Mouse (Mus musculus): ENCODE measurements around the gene Dysf. TPM values are rescaled to one million over a fixed set of nuclear protein-coding genes. Genes with fewer than 3 reads are reported as not detected.
A peak's percentile ranks its signal among the peaks of the same experiment; 100 is the strongest.

The Dysf gene
- polyA plus RNA-seq, 1 experiment from 2014 or later = 4.9 TPM

- H3K36me3 ChIP-seq (ENCODE audit: control insufficient read depth, insufficient read depth, low read length) = no peaks in the 10 kb centered on the region
- no peaks in the 10 kb centered on the region for H3K4me1 ChIP-seq (replicated peaks; ENCODE audit: control insufficient read depth, insufficient read depth, low read length)
- ATAC-seq (ENCODE audit: low FRiP score) (no peak), DNase-seq (ENCODE audit: low spot score) (no peak)
- no peak overlapping the region for H3K4me3 ChIP-seq (ENCODE audit: low read depth, low read length)
- 80% methylated on average over 12 of the region's 13 CpGs for WGBS
- no peaks in the 10 kb centered on the region for H3K9me3 ChIP-seq (ENCODE audit: control insufficient read depth, low read length)
- no peaks in the 10 kb centered on the region for H3K27me3 ChIP-seq (ENCODE audit: control insufficient read depth, insufficient read depth, low read length)
- no peak overlapping the region for H3K27ac ChIP-seq (ENCODE audit: low read depth, low read length)
- H3K4me2 ChIP-seq (replicated peaks; ENCODE audit: low read depth, low read length) = no peak overlapping the region
- H3K9ac ChIP-seq (ENCODE audit: low read depth, low read length) = no peak overlapping the region
Measured at GRCm38 (mm10) chr6:84147206-84148004, 139.0 kb downstream of the Dysf start.

- H3K27ac ChIP-seq (ENCODE audit: low read depth, low read length) = no peak overlapping the region
- no peaks in the 10 kb centered on the region for H3K27me3 ChIP-seq (ENCODE audit: control insufficient read depth, insufficient read depth, low read length)
- no peaks in the 10 kb centered on the region for H3K4me1 ChIP-seq (replicated peaks; ENCODE audit: control insufficient read depth, insufficient read depth, low read length)
- DNase-seq (ENCODE audit: low spot score) (peak; percentile 14), ATAC-seq (ENCODE audit: low FRiP score) (no peak)
- H3K9ac ChIP-seq (ENCODE audit: low read depth, low read length) = no peak overlapping the region
- whole genome bisulfite sequencing = 83% methylated on average over 6 of the region's 6 CpGs
- no peak overlapping the region for H3K4me3 ChIP-seq (ENCODE audit: low read depth, low read length)
- H3K4me2 ChIP-seq (replicated peaks; ENCODE audit: low read depth, low read length) = no peak overlapping the region
- no peaks in the 10 kb centered on the region for H3K36me3 ChIP-seq (ENCODE audit: control insufficient read depth, insufficient read depth, low read length)
- H3K9me3 ChIP-seq (ENCODE audit: control insufficient read depth, low read length) = no peaks in the 10 kb centered on the region
Measured at GRCm38 (mm10) chr6:84148470-84148869, 140.1 kb downstream of the Dysf start.

- no peak for ATAC-seq (ENCODE audit: low FRiP score)
- Histone ChIP-seq H3K9ac (ENCODE audit: low read depth, low read length) (no peak overlapping the region), H3K4me3 (ENCODE audit: low read depth, low read length) (no peak overlapping the region), H3K27me3 (ENCODE audit: control insufficient read depth, insufficient read depth, low read length) (no peaks in the 10 kb centered on the region), H3K27ac (ENCODE audit: low read depth, low read length) (no peak overlapping the region), H3K4me2 (replicated peaks; ENCODE audit: low read depth, low read length) (no peak overlapping the region), H3K9me3 (ENCODE audit: control insufficient read depth, low read length) (no peaks in the 10 kb centered on the region), H3K4me1 (replicated peaks; ENCODE audit: control insufficient read depth, insufficient read depth, low read length) (no peaks in the 10 kb centered on the region), H3K36me3 (ENCODE audit: control insufficient read depth, insufficient read depth, low read length) (no peaks in the 10 kb centered on the region)
- DNase-seq (ENCODE audit: low spot score) = no peak
- 87% methylated on average over 2 of the region's 2 CpGs for whole genome bisulfite sequencing
Measured at GRCm38 (mm10) chr6:84154508-84154907, 146.1 kb downstream of the Dysf start.

- Histone ChIP-seq H3K4me2 (replicated peaks; ENCODE audit: low read depth, low read length) (no peak overlapping the region), H3K27ac (ENCODE audit: low read depth, low read length) (no peak overlapping the region), H3K27me3 (ENCODE audit: control insufficient read depth, insufficient read depth, low read length) (no peaks in the 10 kb centered on the region), H3K4me3 (ENCODE audit: low read depth, low read length) (no peak overlapping the region), H3K4me1 (replicated peaks; ENCODE audit: control insufficient read depth, insufficient read depth, low read length) (no peaks in the 10 kb centered on the region), H3K9me3 (ENCODE audit: control insufficient read depth, low read length) (no peaks in the 10 kb centered on the region), H3K36me3 (ENCODE audit: control insufficient read depth, insufficient read depth, low read length) (no peaks in the 10 kb centered on the region), H3K9ac (ENCODE audit: low read depth, low read length) (no peak overlapping the region)
- ATAC-seq (ENCODE audit: low FRiP score) (no peak), DNase-seq (ENCODE audit: low spot score) (no peak)
- WGBS = 86% methylated on average over 3 of the region's 3 CpGs
Measured at GRCm38 (mm10) chr6:84155765-84156164, 147.4 kb downstream of the Dysf start.

- Histone ChIP-seq H3K9ac (ENCODE audit: low read depth, low read length) (no peak overlapping the region), H3K4me3 (ENCODE audit: low read depth, low read length) (no peak overlapping the region), H3K4me1 (replicated peaks; ENCODE audit: control insufficient read depth, insufficient read depth, low read length) (no peaks in the 10 kb centered on the region), H3K4me2 (replicated peaks; ENCODE audit: low read depth, low read length) (no peak overlapping the region), H3K36me3 (ENCODE audit: control insufficient read depth, insufficient read depth, low read length) (no peaks in the 10 kb centered on the region), H3K27ac (ENCODE audit: low read depth, low read length) (no peak overlapping the region), H3K9me3 (ENCODE audit: control insufficient read depth, low read length) (no peaks in the 10 kb centered on the region), H3K27me3 (ENCODE audit: control insufficient read depth, insufficient read depth, low read length) (no peaks in the 10 kb centered on the region)
- DNase-seq (ENCODE audit: low spot score) (no peak), ATAC-seq (ENCODE audit: low FRiP score) (no peak)
- 69% methylated on average over 4 of the region's 4 CpGs for WGBS
Measured at GRCm38 (mm10) chr6:84156481-84157025, 148.2 kb downstream of the Dysf start.

- Histone ChIP-seq H3K9ac (ENCODE audit: low read depth, low read length) (no peak overlapping the region), H3K4me1 (replicated peaks; ENCODE audit: control insufficient read depth, insufficient read depth, low read length) (no peaks in the 10 kb centered on the region), H3K4me2 (replicated peaks; ENCODE audit: low read depth, low read length) (no peak overlapping the region), H3K4me3 (ENCODE audit: low read depth, low read length) (no peak overlapping the region), H3K36me3 (ENCODE audit: control insufficient read depth, insufficient read depth, low read length) (no peaks in the 10 kb centered on the region), H3K27me3 (ENCODE audit: control insufficient read depth, insufficient read depth, low read length) (no peaks in the 10 kb centered on the region), H3K27ac (ENCODE audit: low read depth, low read length) (no peak overlapping the region), H3K9me3 (ENCODE audit: control insufficient read depth, low read length) (no peaks in the 10 kb centered on the region)
- 94% methylated on average over 4 of the region's 4 CpGs for WGBS
- no peak for ATAC-seq (ENCODE audit: low FRiP score)
- DNase-seq (ENCODE audit: low spot score) = no peak
Measured at GRCm38 (mm10) chr6:84159046-84159445, 150.7 kb downstream of the Dysf start.

GRCm38 (mm10) chr6:84167612-84168011, 159.2 kb downstream of the Dysf start:
- Histone ChIP-seq H3K4me3 (ENCODE audit: low read depth, low read length) (no peak overlapping the region), H3K9me3 (ENCODE audit: control insufficient read depth, low read length) (no peaks in the 10 kb centered on the region), H3K27me3 (ENCODE audit: control insufficient read depth, insufficient read depth, low read length) (no peaks in the 10 kb centered on the region), H3K36me3 (ENCODE audit: control insufficient read depth, insufficient read depth, low read length) (no peaks in the 10 kb centered on the region), H3K27ac (ENCODE audit: low read depth, low read length) (no peak overlapping the region), H3K9ac (ENCODE audit: low read depth, low read length) (no peak overlapping the region), H3K4me1 (replicated peaks; ENCODE audit: control insufficient read depth, insufficient read depth, low read length) (no peaks in the 10 kb centered on the region), H3K4me2 (replicated peaks; ENCODE audit: low read depth, low read length) (no peak overlapping the region)
- DNase-seq (ENCODE audit: low spot score) (no peak), ATAC-seq (ENCODE audit: low FRiP score) (no peak)
- 79% methylated on average over 14 of the region's 14 CpGs for WGBS

GRCm38 (mm10) chr6:84168571-84168970, 160.2 kb downstream of the Dysf start:
- Histone ChIP-seq H3K4me1 (replicated peaks; ENCODE audit: control insufficient read depth, insufficient read depth, low read length) (no peaks in the 10 kb centered on the region), H3K27me3 (ENCODE audit: control insufficient read depth, insufficient read depth, low read length) (no peaks in the 10 kb centered on the region), H3K9me3 (ENCODE audit: control insufficient read depth, low read length) (no peaks in the 10 kb centered on the region), H3K9ac (ENCODE audit: low read depth, low read length) (no peak overlapping the region), H3K4me3 (ENCODE audit: low read depth, low read length) (no peak overlapping the region), H3K36me3 (ENCODE audit: control insufficient read depth, insufficient read depth, low read length) (no peaks in the 10 kb centered on the region), H3K27ac (ENCODE audit: low read depth, low read length) (no peak overlapping the region), H3K4me2 (replicated peaks; ENCODE audit: low read depth, low read length) (no peak overlapping the region)
- no peak for DNase-seq (ENCODE audit: low spot score)
- ATAC-seq (ENCODE audit: low FRiP score) = no peak
- WGBS = 97% methylated on average over 1 of the region's 1 CpGs

- Histone ChIP-seq H3K36me3 (ENCODE audit: control insufficient read depth, insufficient read depth, low read length) (no peaks in the 10 kb centered on the region), H3K4me3 (ENCODE audit: low read depth, low read length) (no peak overlapping the region), H3K9me3 (ENCODE audit: control insufficient read depth, low read length) (no peaks in the 10 kb centered on the region), H3K4me2 (replicated peaks; ENCODE audit: low read depth, low read length) (no peak overlapping the region), H3K4me1 (replicated peaks; ENCODE audit: control insufficient read depth, insufficient read depth, low read length) (no peaks in the 10 kb centered on the region), H3K27me3 (ENCODE audit: control insufficient read depth, insufficient read depth, low read length) (no peaks in the 10 kb centered on the region), H3K27ac (ENCODE audit: low read depth, low read length) (no peak overlapping the region), H3K9ac (ENCODE audit: low read depth, low read length) (no peak overlapping the region)
- DNase-seq (ENCODE audit: low spot score) = no peak
- WGBS = 97% methylated on average over 6 of the region's 6 CpGs
- no peak for ATAC-seq (ENCODE audit: low FRiP score)
Measured at GRCm38 (mm10) chr6:84173626-84174025, 165.2 kb downstream of the Dysf start.
